Mouse (Mus musculus) natural killer cell, adult 2 months (primary cell): Measurements from ENCODE around the gene Prr29.

Experiments used
- DNase-seq, 2 experiments: peaks; one replicate each; pipeline ENCODE4 v3.0.0; 2022; ENCODE audit warnings: low spot score in 2 of 2

Gene Prr29

DNA sequence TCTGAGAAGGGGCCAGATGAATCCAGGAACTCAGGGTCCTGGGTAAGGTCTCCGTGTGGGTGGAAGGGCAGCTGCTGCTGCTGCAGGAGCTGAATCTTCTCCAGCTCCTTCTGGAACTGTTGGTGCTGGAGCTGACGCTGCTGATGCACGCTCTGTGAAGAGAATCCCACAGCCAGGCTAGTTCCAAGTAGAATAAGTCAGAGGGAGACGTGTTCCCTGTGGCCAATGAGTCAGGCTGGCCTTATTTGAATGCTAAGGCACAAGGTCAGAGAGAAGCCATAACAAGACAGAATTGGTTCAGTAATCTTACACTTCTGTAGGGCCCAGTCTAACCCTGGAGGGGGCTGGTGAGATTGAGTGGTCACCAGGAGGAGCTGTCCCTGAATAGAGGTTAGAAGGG lies 44.7 kb downstream of the Prr29 start:
- DNase-seq: no peak

DNA sequence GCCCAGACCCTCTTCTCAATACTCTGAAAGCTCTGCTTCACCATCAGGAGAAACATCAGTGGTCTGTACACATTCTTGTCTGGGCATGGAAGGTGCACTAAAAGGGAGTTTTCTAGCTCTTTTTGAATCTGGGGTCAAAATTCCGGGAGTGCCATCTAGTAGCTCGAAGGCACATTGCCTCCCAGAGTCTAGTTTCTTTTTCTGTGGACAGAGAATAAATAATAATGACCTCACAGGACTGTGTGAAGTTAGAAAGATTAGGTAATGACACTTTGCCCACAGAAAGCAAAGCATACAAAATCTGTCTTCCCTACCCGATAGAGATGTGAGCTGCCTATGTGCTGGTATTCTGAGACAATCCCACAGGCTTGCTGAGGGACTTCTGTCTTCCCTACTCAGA lies 45.2 kb downstream of the Prr29 start:
- no peak for DNase-seq

DNA sequence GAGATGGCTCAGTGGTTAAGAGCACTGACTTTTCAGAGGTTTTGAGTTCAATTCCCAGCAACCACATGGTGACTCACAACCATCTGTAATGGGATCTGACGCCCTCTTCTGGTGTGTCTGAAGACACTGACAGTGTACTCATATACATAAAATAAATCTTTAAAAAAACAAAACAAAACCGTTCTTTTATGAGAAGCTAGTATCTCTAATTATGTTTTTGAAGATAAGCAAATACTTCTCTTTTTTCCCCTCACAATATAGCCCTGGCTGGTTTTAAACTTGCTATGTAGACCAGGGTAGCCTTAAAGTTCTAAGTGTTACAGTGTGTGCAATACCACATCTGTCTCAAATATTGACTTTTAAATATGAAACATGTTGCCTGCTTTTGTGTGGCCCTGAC lies 45.9 kb downstream of the Prr29 start:
- DNase-seq: no peak

DNA sequence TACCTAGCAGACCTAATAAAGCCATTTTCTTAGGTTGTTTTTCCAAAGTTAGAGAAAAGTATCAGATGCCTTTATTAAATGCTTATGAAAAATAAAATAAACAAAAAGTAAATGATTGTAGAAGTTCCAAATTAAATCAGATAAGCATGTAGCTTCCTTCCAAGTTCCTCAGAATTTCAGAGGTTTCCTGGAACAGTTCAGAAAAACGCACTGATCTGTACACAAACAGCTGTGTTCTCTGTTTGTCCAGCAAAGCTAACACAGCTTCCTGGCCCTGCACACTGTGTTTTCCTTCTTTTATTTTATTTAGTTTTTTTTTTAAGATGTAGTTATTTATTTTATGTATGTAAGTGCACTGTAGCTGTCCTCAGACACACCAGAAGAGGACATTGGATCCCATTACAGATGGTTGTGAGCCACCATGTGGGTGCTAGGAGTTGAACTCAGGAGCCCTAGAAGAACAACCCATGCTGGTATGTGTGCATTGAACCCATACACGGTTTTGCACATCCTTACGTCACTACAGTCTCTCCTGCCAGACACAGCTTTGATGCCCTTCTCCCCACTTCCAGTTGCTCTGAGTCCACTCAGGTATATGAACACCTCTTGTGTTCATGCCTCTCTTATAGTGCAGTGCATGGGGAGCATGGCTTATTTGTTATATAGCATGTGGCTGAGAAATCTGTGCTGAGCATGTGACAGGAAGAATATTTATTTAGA lies 47.5 kb downstream of the Prr29 start:
- no peak for DNase-seq

DNA sequence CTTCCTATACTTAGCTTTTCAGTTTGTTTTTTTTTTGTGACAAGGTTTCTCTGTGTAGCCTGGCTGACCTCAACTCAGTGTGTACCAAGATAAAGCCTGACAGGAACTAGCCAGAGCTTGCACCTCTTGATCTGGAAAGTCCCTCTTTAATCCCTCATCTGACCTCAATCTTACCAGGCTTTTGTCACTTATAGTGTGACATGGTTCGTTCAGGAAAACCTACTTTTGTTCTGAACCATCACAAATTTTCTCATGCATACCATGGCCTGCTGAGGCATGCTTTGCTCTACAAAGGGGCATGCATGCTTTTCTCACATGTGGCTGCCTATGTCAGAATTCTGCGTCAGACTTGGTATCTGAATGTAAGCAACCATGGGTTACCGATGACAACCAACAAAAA lies 51.1 kb downstream of the Prr29 start:
- DNase-seq: peak; percentile 65 to 87

DNA sequence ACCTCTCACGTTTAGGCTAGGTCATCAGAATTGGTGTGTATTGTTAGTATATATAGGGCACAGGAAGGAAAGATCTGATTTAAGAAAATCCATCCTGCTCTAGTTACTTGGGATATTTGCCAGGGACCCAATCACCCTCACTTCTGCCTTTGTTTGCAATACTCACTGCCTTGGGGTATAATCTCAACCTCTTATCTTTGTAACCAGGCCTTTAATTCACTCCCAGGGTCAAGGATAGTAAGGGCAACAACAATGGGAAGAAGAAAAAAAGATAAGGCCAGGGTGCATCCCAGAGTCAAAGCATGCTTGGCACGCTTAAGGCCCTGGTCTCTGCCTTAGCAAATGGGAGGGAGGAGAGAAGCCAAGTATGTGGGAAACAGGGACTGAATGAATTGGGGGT lies 52.6 kb downstream of the Prr29 start:
- DNase-seq: no peak

DNA sequence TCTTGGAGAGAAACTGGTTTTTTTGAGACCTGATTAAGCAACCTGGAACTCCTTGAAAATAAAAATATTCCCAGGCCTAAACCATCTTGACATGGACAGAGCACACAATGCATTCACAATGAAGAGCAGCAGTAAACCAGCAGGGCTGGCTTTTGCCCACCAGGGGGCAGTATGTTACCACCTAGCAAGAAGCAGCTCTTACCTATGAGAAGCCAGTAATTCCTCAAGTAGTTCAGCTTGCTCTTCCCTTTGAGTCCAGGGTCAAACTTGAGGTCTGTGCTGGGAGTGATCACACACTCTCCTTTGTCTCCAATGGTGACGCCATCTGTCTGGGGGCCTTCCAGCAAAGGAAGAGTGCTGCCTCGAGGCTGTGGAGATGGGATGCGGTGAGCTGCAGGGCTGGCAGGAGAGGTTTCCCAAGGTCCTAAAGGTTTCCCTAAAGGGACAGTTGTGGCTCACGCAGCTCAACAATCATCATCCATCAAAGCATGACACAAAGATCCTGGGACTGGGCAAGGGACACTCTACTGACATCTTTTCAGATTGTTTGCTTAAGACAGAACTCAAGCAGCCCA lies 53.4 kb downstream of the Prr29 start:
- peak; percentile 74 to 82 for DNase-seq

DNA sequence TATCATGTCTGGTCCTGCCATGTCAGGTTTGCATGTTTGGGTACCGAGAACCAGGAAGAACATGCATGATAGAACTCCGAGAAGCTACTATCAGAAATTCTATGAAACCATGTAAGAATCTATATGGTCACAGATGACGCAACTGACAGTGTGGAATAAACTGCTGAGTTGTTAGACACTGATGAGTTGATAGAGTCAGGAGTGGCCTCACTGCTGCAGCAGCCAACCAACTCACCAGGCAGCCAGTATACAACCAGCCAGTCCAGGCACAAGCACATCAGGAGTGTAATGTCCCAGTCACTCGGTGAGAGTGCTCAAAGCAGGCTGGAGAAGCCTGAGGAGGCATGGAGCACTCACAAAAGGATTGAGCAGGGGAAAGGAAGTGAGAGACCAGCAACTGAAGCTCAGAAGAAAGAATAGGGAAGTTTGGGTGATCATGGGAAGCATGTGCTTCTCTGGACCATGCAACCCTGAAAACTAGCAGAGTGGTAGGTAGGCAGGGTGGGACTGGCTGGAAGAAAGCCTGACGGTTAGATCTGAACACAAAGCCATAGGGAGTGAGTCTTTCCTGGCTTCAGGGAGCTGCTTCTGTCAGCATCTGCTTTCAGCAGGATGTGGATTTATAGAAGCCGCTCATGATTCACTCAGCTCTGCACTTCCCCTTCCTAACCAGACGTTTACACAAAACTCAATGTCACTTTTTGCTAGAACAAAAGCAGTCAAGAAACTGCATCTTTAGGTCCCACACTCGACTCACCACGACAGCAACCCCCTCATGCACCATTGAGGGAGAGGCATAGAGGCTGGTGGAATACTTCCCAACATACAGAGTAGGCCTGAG lies 54.2 kb downstream of the Prr29 start:
- no peak for DNase-seq

DNA sequence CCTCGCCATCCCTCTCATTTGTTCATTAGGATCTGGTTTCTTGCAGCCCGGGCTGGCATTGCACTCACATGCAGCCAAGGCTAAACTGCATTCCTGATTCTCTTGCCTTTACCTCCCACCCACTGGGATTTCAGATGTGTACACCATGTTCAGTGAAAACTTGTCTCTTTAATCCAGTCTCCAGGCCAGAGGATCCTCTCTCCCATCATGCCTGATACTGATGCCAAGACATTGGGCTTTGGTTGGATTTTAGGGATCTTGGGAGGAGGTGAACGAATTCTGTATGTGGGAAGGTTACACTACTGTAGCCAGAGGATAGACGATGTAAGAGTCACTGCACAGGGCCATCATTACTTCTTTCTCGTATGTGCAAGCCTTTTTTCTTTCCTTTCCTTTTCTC lies 59.9 kb downstream of the Prr29 start:
- DNase-seq: no peak

DNA sequence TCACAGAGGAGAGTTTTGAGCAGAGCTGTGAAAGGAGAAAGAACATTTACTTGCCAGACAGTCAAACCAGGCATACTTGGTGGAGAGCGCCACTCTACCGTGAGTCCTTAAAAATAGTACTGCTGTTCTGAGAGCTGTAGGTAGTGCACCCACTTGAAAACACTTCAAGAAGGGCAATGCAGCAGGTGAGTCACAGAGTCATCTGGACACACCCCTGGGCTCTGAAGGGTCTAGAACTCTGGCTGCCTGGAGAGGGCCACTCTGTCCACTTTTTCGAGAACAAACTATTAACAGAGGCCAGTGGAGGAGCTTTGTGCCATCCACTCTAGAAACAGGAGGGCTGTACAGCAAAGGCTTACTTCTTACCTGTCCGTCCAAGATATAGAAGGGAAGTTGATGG lies 61.2 kb downstream of the Prr29 start:
- DNase-seq: no peak
